Mouse (Mus musculus) thymus, adult 2 months (tissue): Measurements from ENCODE around the gene H2al2a. TPM values are rescaled to one million over a fixed set of nuclear protein-coding genes. Genes with fewer than 3 reads are reported as not detected.

Experiments used
- DNase-seq: peaks from one replicate; pipeline ENCODE4 v3.0.0; 2021
- H3K27ac ChIP-seq: fragments of 200-500 bp; 2 replicates; pipeline ENCODE4 v1.5.1; 2012; ENCODE audit warnings: low read length, control low read depth; ENCODE audit not compliant: control insufficient read depth, insufficient read depth
- H3K27me3 ChIP-seq: fragments of 200-500 bp; 2 replicates; pipeline ENCODE4 v1.6.1; 2012; ENCODE audit warnings: mild to moderate bottlenecking, low read length, moderate library complexity, mixed read lengths; ENCODE audit not compliant: control insufficient read depth, insufficient read depth
- H3K36me3 ChIP-seq: fragments of 200-500 bp; 2 replicates; pipeline ENCODE4 v1.6.1; 2012; ENCODE audit warnings: mild to moderate bottlenecking, low read length, moderate library complexity; ENCODE audit not compliant: control insufficient read depth, insufficient read depth
- H3K4me1 ChIP-seq: fragments of 200-500 bp; replicated peaks from 2 replicates; pipeline ENCODE4 v1.6.1; 2012; ENCODE audit warnings: low read length; ENCODE audit not compliant: control insufficient read depth, insufficient read depth
- H3K4me3 ChIP-seq: fragments of 200-500 bp; 2 replicates; pipeline ENCODE4 v1.5.1; 2012; ENCODE audit warnings: mild to moderate bottlenecking, low read length, control low read depth, moderate library complexity; ENCODE audit not compliant: control insufficient read depth, insufficient read depth
- CTCF ChIP-seq: fragments of 200-500 bp; IDR thresholded peaks from 2 replicates; pipeline ENCODE4 v1.5.1; 2012; ENCODE audit warnings: mild to moderate bottlenecking, control low read depth, low read length, moderate library complexity, borderline replicate concordance; ENCODE audit not compliant: control insufficient read depth, poor library complexity, insufficient read depth; ENCODE audit errors: extremely low read depth
- POLR2A ChIP-seq: fragments of 200-500 bp; IDR thresholded peaks from 2 replicates; pipeline ENCODE4 v1.6.1; 2012; ENCODE audit warnings: mild to moderate bottlenecking, low read length, control low read depth, moderate library complexity; ENCODE audit not compliant: control insufficient read depth, poor library complexity, insufficient read depth; ENCODE audit errors: extremely low read depth
- WGBS: fragments of 180-500 bp; shearing (Covaris S2); methylation state at CpG from one replicate; pipeline ENCODE4 v1.1.7; 2018; 5-methylcytosine and 5-hydroxymethylcytosine counted together
- polyA plus RNA-seq: library from polyadenylated mRNA; depleted of rRNA; stranded (reverse); fragments of >200 nt; gene quantifications from 2 replicates; pipeline ENCODE4 v1.2.3, GENCODE M21; 2012

Gene H2al2a
- polyA plus RNA-seq, 1 experiment = not detected

- Histone ChIP-seq H3K27ac (no peak overlapping the region), H3K27me3 (no peaks in the 10 kb centered on the region), H3K36me3 (no peaks in the 10 kb centered on the region), H3K4me3 (no peak overlapping the region), H3K4me1 (no peaks in the 10 kb centered on the region)
- WGBS = 100% methylated on average over 1 of the region's 1 CpGs
- TF ChIP-seq POLR2A (no peak), CTCF (no peak)
- DNase-seq = no peak
Measured at GRCm38 (mm10) chr2:18019122-18019521, 22.4 kb upstream of the H2al2a start.

GRCm38 (mm10) chr2:18017321-18017720, 20.6 kb upstream of the H2al2a start:
- 98% methylated on average over 6 of the region's 6 CpGs for WGBS
- no peaks in the 10 kb centered on the region for H3K36me3 ChIP-seq
- no peak for TF ChIP-seq CTCF
- no peak for TF ChIP-seq POLR2A
- H3K27ac ChIP-seq = no peak overlapping the region
- no peak overlapping the region for H3K4me3 ChIP-seq
- no peaks in the 10 kb centered on the region for H3K27me3 ChIP-seq
- no peak for DNase-seq
- H3K4me1 ChIP-seq = no peaks in the 10 kb centered on the region

GRCm38 (mm10) chr2:18016639-18017038, 19.9 kb upstream of the H2al2a start:
- Histone ChIP-seq H3K27me3 (no peaks in the 10 kb centered on the region), H3K4me1 (no peaks in the 10 kb centered on the region), H3K36me3 (no peaks in the 10 kb centered on the region), H3K4me3 (no peak overlapping the region), H3K27ac (no peak overlapping the region)
- 61% methylated on average over 1 of the region's 1 CpGs for WGBS
- no peak for TF ChIP-seq CTCF
- no peak for TF ChIP-seq POLR2A
- DNase-seq = no peak

GRCm38 (mm10) chr2:18015581-18015980, 18.8 kb upstream of the H2al2a start:
- H3K27ac ChIP-seq = no peak overlapping the region
- H3K4me1 ChIP-seq = no peaks in the 10 kb centered on the region
- TF ChIP-seq CTCF (no peak), POLR2A (no peak)
- no peak overlapping the region for H3K4me3 ChIP-seq
- no peaks in the 10 kb centered on the region for H3K36me3 ChIP-seq
- H3K27me3 ChIP-seq = no peaks in the 10 kb centered on the region
- 77% methylated on average over 3 of the region's 3 CpGs for WGBS
- no peak for DNase-seq

GRCm38 (mm10) chr2:18012866-18013265, 16.1 kb upstream of the H2al2a start:
- no peak for TF ChIP-seq POLR2A
- no peak for TF ChIP-seq CTCF

GRCm38 (mm10) chr2:18011226-18011625, 14.5 kb upstream of the H2al2a start:
- no peak overlapping the region for H3K4me3 ChIP-seq
- H3K27me3 ChIP-seq = no peaks in the 10 kb centered on the region
- no peaks in the 10 kb centered on the region for H3K36me3 ChIP-seq
- H3K4me1 ChIP-seq = no peaks in the 10 kb centered on the region
- DNase-seq = no peak
- H3K27ac ChIP-seq = no peak overlapping the region
- WGBS = 94% methylated on average over 6 of the region's 6 CpGs
- TF ChIP-seq CTCF (no peak), POLR2A (no peak)

More at GRCm38 (mm10) chr2:18012866-18013265, 16.1 kb upstream of the H2al2a start:
- Histone ChIP-seq H3K27me3 (no peaks in the 10 kb centered on the region), H3K27ac (no peak overlapping the region), H3K36me3 (no peaks in the 10 kb centered on the region), H3K4me3 (no peak overlapping the region), H3K4me1 (no peaks in the 10 kb centered on the region)
- no peak for DNase-seq
- WGBS = 95% methylated on average over 3 of the region's 3 CpGs

- Histone ChIP-seq H3K4me3 (no peak overlapping the region), H3K4me1 (no peaks in the 10 kb centered on the region), H3K27ac (no peak overlapping the region), H3K27me3 (no peaks in the 10 kb centered on the region), H3K36me3 (no peaks in the 10 kb centered on the region)
- 78% methylated on average over 8 of the region's 8 CpGs for WGBS
- no peak for DNase-seq
- TF ChIP-seq POLR2A = no peak
- no peak for TF ChIP-seq CTCF
Measured at GRCm38 (mm10) chr2:18005137-18005536, 8.4 kb upstream of the H2al2a start.
